Mouse (Mus musculus) testis, adult 2 months (tissue): Measurements from ENCODE around the gene Sympk.

Source experiments
- CTCF ChIP-seq: fragments of 200-500 bp; IDR thresholded peaks from 2 replicates; pipeline ENCODE4 v1.5.1; 2012; ENCODE audit warnings: low read depth, mild to moderate bottlenecking, inconsistent platforms, low read length, moderate library complexity; ENCODE audit not compliant: control insufficient read depth, insufficient read depth, insufficient replicate concordance
- POLR2A ChIP-seq: fragments of 200-500 bp; IDR thresholded peaks from 2 replicates; pipeline ENCODE4 v1.6.1; 2012; ENCODE audit warnings: low read depth, mild to moderate bottlenecking, inconsistent platforms, low read length, moderate library complexity; ENCODE audit not compliant: control insufficient read depth

GRCm38 (mm10) chr7:19010581-19010980, 13.6 kb upstream of the Sympk start:
- TF ChIP-seq POLR2A = no peak
- no peak for TF ChIP-seq CTCF
